Mouse (Mus musculus): ENCODE results near the gene Vmn1r78. TPM values are rescaled to one million over a fixed set of nuclear protein-coding genes. Genes with fewer than 3 reads are reported as not detected.
"Not testable (repeated sequence)": the region's sequence is repeated elsewhere in the genome, so short reads cannot be mapped to it uniquely, and the experiment has no call there.

Vmn1r78 gene
- not detected for polyA plus RNA-seq (2021)

DNA sequence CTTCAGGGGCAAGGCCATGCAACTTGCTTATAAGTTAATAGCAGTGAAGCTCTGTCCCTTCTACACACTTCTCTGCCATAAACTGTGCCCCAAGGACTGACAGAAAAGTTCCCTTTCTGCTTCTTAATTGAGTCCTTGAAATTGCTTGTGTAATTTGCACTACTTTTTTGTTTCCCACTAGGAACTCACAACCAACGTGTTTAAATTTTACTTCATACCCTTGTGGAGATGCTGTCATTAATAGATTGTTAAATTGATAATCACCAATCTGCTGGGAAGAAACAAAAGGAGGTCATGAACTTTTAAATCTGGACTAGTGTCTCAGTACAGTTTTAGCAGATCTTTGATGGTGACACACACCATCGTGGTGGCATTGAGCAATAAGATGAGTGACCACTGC is at the start of gene Vmn1r78:
Gene Vmn1r78 (plus strand): TSS at position 301 of the 400 bp plus-strand sequence.
- CTCF ChIA-PET: interaction anchor here (1.8 kb wide), 1 partner anchor 15 kb away, joined by 5 read pairs; no protein-coding TSS in a partner anchor
- in situ Hi-C loops (cut with MboI; ENCODE audit: low pct_unique_long_range_greater_than_20kb): no loop called here
- POLR2A ChIA-PET: no interaction called here

DNA sequence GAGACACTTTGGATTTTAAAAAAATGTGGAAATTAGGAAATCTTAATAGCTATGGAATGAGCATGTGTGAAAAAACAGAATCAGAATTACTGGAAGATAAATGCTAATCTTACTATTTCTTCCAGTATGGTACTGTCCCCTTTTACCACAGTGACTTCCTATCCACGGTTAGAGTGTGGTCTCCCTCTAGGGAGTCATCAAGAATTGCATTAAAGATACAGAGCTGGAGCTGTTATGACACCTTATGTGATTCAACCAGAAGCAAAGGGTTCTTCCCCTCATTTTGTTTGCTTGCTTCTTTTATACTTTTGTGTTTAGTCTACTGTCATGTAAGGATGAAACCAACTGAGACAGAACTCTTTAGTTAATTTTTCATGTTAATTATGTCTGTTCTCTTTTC is 6.4 kb downstream of the Vmn1r78 start:
- in situ Hi-C loops (cut with MboI; ENCODE audit: low pct_unique_long_range_greater_than_20kb); ATAC-seq; H3K27me3 ChIP-seq; POLR2A ChIA-PET; DNase-seq (ENCODE audit: low read depth, low spot score); CTCF ChIA-PET: not testable (repeated sequence)

More for the DNA sequence above, at the start of gene Vmn1r78:
- no peaks in the 10 kb centered on the region for H3K27me3 ChIP-seq
- TF ChIP-seq CTCF (IDR thresholded peaks at IDR 0.05): no peak
- no peak for DNase-seq (ENCODE audit: low read depth, low spot score)
- ATAC-seq: peak; percentile 33

DNA sequence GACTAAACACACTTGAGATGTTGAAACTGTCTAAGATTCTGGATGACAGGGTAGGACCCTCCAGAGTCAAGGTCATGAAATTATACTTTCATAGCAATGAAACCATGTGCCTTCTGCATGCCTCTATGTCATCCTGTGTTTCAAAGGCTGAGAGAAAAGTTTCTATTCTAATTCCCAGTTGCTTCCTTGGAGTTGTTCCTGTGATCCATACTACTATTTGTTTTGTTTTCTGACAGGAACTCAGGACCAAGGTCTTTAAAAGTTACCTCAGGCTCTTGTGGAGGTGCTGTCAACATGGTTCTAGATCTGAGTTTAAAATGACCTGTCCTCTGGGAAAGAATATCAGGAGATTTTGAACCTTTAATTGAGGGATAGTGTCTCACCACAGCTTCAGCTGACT is 20.9 kb downstream of the Vmn1r78 start, which contains the start of gene Vmn1r79:
Gene Vmn1r79 (plus strand): TSS at position 301 of the 400 bp plus-strand sequence.
- DNase-seq (ENCODE audit: low read depth, low spot score); CTCF ChIA-PET; POLR2A ChIA-PET; H3K27me3 ChIP-seq; ATAC-seq; in situ Hi-C loops (cut with MboI; ENCODE audit: low pct_unique_long_range_greater_than_20kb): not testable (repeated sequence)

DNA sequence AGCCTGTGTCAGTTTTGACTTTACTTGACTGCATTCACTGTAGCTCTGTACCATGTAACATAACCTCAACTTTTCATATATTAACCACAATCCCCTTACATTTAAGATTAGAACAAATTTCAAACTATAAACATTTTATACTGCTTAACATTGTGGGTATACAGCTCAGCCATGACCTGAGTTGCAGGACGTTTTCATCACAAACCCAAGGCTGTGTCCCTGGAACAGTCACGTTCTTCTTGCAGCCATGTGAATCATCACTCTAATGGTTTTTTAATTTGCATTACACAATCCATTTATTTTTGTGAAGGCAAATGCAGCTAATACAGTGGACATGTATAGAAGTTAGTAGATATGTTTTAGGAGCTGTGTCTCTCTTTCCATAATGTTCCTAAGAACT is 22.9 kb downstream of the Vmn1r78 start:
- ATAC-seq; DNase-seq (ENCODE audit: low read depth, low spot score); POLR2A ChIA-PET; in situ Hi-C loops (cut with MboI; ENCODE audit: low pct_unique_long_range_greater_than_20kb); H3K27me3 ChIP-seq; CTCF ChIA-PET: not testable (repeated sequence)

DNA sequence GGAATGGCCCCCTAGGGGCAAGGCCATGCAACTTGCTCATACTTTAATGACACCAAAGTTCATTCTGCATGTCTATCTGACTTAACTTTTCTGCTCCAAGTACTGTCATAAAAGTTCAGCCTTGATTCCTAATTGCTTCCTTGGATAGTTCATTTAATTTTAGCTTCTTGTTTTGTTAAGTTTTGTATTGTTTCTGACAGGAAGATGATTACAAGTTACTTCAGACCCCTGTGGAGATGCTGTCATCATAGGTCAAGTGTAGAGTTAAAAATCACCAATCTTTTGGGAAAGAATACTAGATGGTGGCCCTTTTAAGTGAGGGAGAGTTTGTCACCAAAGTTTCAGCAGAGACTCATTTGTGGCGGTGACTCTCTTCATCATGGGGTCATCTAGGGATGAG is 38.9 kb downstream of the Vmn1r78 start, which contains the start of gene Vmn1r80:
Gene Vmn1r80 (plus strand): TSS at position 301 of the 400 bp plus-strand sequence.
- ChIA-PET CTCF (no interaction called here), POLR2A (no interaction called here)
- ATAC-seq (no peak), DNase-seq (ENCODE audit: low read depth, low spot score) (no peak)
- in situ Hi-C loops (cut with MboI; ENCODE audit: low pct_unique_long_range_greater_than_20kb): no loop called here
- H3K27me3 ChIP-seq: no peaks in the 10 kb centered on the region
- no peak for TF ChIP-seq CTCF (IDR thresholded peaks at IDR 0.05)

DNA sequence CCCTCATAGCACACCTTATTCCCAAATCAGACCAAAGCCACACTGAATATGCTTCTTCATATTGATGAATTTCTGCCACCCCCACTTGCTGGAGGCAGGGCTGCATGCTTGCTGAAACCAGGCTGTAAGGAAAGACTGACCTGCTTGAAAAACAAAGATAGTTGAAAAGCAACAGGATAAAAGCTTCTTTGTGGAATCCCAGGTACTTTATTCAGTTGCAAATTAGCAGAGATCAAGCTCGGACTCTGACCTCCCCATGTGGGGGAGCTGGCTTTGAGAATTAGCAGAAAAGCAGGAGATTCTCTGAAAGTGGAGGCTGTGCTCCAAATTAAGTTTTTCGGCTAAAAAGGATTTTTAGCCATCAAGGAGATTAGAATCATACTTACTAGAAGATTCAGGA is 54.1 kb downstream of the Vmn1r78 start:
- no peak for DNase-seq (ENCODE audit: low read depth, low spot score)
- ChIA-PET POLR2A (no interaction called here), CTCF (no interaction called here)
- no peaks in the 10 kb centered on the region for H3K27me3 ChIP-seq
- TF ChIP-seq CTCF (IDR thresholded peaks at IDR 0.05): no peak
- ATAC-seq: no peak
- in situ Hi-C loops (cut with MboI; ENCODE audit: low pct_unique_long_range_greater_than_20kb): no loop called here

Other genes with a start within 250 kb of the Vmn1r78 start
- gene Vmn1r76, start 212.0 kb upstream of the Vmn1r78 start, polyA plus RNA-seq (2021): not detected
- gene Vmn1r77, start 113.5 kb upstream of the Vmn1r78 start, polyA plus RNA-seq (2021): not detected
- 0.06 TPM for gene Vmn1r79, start 21.0 kb downstream of the Vmn1r78 start, polyA plus RNA-seq (2021)
- not detected for gene Vmn1r80, start 39.0 kb downstream of the Vmn1r78 start, polyA plus RNA-seq (2021)
- under 0.01 TPM for gene Vmn1r81, start 118.0 kb downstream of the Vmn1r78 start, polyA plus RNA-seq (2021)
- gene Vmn1r82, start 150.2 kb downstream of the Vmn1r78 start, polyA plus RNA-seq (2021): not detected
- not detected for gene Vmn1r83, start 179.2 kb downstream of the Vmn1r78 start, polyA plus RNA-seq (2021)
- not detected for gene Vmn1r84, start 219.0 kb downstream of the Vmn1r78 start, polyA plus RNA-seq (2021)